Mouse (Mus musculus): ENCODE measurements around the gene Pdia3. TPM values are rescaled to one million over a fixed set of nuclear protein-coding genes. Genes with fewer than 3 reads are reported as not detected.
A peak's percentile ranks its signal among the peaks of the same experiment; 100 is the strongest.
"Not testable (repeated sequence)": the region's sequence is repeated elsewhere in the genome, so short reads cannot be mapped to it uniquely, and the experiment has no call there.

The Pdia3 gene
- 173 and 200 TPM in 2 replicates for polyA plus RNA-seq (2012; rRNA removed)

- peak; percentile 98 for DNase-seq (ENCODE audit: low spot score)
These were observed at the start of gene Pdia3, which contains the start of gene Catsper2 for GRCm38 (mm10) chr2:121413387-121414042. Gene Pdia3 (plus strand): TSS chr2:121413775. Gene Catsper2 (minus strand): TSS chr2:121413792.

DNA sequence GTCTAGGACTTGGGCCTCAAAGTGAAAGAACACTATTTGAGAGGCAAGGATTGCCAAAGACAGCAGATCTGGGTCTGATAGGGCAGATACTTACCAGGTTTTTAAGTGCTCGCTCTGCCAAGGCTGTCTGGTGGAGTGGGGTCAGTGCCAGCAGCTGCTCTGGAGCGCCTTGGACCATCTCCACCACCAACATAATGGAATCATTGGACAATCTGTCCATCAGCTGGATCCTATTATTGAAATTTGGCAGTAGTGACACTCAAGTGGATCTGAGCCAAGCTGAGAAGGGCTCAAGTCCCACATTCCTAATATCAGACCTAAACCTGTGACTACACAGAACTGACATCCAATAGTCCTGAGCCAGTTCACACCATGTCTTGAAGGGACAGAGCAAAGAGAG is 44.7 kb upstream of the Pdia3 start:
- no peak for DNase-seq (ENCODE audit: low spot score)

GRCm38 (mm10) chr2:121370921-121371320 is 42.7 kb upstream of the Pdia3 start:
- no peak for DNase-seq (ENCODE audit: low spot score)

DNA sequence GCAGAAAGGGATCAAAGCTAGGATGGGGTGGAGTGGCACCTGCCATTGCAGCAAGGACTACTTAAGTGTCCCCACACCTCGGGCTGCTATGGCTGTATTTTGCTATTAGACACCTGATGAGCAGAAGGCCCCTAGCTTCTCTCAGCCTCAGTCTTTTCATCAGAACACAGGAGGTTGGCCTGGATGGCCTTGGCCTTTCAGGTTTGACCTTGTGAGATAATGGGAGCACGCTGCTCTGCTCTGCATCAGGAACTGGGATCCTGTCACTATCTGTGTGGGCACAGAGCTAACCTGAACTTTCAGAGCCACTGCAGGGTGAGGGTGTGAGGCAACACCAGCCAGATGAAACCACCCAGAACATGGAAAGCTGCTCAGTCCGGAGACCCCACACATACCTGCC is 41.3 kb upstream of the Pdia3 start:
- DNase-seq (ENCODE audit: low spot score): no peak

- no peak for DNase-seq (ENCODE audit: low spot score)
These were observed 38.8 kb upstream of the Pdia3 start for GRCm38 (mm10) chr2:121374766-121375165.

DNA sequence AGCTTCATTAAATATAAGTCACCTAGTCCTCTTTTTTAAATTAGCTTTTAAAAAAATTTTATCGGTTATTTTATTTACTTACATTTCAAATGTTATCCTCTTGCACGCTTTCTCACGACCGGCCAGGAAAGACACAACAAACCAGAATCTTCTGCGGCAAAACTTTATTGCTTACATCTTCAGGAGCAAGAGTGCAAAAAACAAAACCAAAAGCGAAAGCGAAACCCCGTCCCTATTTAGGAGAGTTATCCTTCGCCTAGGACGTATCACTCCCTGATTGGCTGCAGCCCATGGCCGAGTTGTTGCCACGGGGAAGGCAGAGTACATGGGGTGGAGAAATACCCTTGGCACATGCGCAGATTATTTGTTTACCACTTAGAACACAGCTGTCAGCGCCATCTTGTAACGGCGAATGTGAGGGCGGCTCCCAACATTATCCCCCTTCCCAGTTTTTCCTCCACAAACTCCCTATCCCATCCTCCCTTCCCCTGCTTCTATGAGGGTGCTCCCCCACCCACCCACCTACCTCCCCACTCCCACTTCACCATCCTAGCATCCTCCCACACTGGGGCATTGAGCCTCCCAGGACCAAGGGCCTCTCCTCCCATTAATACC is 26.5 kb upstream of the Pdia3 start, which contains the start of gene Strc:
Gene Strc, minus strand, starts transcription at position 208 of the 615 bp plus-strand sequence.
- not testable (repeated sequence) for DNase-seq (ENCODE audit: low spot score)

DNA sequence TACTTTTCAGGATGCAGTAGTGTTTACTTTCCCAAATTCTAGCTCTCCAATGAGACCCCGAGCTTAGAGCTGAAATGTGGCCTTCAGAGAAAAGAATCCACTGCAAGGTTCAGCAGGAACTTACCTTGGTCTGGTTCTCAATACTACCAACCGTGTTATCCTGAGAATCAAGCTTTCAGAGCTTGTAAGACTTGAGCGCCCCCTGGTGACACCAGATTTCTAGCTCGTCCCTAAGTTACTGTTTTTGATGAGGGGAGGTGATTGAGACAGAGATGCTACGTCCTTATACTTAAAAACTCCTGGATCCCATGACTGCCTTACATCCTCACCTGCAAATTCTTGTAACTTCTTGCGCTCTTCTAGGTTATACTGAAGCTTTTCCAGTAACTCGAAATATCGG is 17.0 kb upstream of the Pdia3 start:
- peak; percentile 50 for DNase-seq (ENCODE audit: low spot score)

DNA sequence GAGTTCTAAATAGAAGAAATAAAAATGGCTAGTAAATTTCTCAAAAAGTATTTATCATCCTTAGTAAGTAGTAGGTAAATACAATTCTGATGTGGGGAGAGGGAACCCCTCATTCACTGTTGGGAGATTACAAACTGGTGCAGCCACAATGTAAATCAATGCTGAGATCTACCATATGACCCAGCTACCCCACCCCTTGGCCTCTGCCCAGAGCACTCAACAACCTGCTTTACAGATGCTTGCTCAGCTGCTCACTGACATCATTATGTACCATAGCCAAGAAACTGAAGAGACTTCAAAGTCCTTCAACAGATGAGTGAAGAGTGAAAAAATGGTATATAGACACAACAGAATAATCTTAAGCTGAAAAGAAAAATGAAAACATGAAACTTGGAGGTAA is 10.3 kb upstream of the Pdia3 start:
- DNase-seq (ENCODE audit: low spot score): no peak

DNA sequence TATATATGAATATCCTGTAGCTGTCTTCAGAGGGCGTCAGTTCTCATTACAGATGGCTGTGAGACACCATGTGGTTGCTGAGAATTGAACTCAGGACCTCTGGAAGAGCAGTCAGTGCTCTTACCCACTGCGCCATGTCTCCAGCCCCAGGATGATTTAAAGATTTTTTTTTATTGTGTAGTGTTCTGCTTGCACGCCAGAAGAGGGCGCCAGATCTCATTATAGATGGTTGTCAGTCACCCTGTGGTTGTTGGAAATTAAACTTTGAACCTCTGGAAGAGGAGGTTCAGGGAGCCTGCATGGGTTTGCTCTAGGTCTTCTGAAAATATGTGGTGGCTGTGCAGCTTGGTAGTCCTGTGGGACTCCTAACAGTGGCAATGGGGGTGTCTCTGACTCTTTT is 5.4 kb upstream of the Pdia3 start:
- peak; percentile 26 for DNase-seq (ENCODE audit: low spot score)

DNA sequence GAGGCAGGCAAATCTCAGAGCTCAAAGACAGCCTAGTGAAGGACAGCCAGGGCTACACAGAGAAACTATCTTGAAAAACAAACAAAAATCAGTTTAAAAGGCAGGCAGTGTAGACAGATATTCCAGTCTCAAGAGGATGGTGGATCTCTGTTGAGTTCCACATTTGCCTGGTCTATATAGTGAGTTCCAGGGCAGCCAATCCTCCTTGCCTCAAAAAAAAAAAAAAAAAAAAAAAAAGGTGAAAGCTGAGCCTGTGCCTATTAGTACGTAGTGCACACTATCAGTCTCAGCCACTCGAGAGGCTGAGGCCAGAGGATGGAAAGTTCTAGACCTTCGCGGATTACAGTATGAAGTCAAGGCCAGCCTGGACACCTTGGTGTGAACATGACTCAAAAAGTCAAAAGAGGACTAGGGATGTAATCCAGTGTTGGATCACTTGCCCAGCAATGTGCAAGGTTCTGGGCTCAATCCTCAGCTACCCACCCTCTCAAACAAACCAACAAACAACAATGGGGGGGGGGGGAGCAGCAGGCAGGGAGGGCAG is 660 bp upstream of the Pdia3 start:
- DNase-seq (ENCODE audit: low spot score): no peak

DNA sequence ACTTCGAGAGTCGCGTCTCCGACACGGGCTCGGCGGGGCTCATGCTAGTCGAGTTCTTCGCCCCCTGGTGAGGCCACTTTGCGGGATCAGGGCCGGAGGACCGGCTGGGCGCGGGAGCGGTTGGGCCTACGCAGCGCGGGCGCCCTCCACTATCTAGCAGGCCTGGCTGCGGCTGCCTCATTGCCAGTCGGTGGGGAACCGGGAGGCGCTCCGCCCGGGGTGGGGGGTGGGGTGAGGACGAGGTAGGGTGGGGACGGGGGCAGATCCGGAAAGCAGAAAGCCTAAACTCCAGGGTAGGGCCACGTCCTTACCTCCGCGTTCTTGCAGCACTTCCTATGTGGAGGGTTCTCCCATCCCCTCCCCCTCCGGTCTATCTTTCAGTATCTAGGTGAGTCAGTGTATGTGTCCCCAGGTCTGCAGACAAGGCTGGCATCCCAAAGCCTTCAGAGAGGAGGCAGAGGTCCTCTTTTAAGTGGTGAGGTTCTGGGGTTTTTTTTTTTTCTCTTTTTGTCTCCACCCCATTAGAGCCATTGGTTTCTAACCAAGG is 637 bp downstream of the Pdia3 start:
- DNase-seq (ENCODE audit: low spot score): no peak

GRCm38 (mm10) chr2:121415103-121415502 is 1.5 kb downstream of the Pdia3 start:
- no peak for DNase-seq (ENCODE audit: low spot score)

DNA sequence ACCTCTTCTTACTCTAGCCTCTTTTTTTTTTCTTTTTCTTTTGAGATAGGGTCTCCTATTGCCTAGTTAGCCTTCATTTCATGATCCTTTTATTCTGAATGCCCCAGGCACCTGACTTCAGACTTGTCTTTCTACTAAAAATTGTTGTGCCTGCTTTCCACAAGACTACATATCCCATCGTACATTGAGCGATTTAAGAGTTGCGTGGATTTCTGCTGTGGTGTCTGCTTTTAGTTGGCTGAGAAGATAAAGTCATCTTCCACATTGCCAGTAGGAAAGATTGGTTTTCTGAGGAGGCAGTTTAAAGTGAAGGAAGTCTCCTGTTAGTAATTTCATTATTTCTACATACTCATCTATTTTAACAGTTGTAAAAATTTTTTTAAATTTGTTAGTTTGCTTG is 2.0 kb downstream of the Pdia3 start:
- DNase-seq (ENCODE audit: low spot score): no peak

DNA sequence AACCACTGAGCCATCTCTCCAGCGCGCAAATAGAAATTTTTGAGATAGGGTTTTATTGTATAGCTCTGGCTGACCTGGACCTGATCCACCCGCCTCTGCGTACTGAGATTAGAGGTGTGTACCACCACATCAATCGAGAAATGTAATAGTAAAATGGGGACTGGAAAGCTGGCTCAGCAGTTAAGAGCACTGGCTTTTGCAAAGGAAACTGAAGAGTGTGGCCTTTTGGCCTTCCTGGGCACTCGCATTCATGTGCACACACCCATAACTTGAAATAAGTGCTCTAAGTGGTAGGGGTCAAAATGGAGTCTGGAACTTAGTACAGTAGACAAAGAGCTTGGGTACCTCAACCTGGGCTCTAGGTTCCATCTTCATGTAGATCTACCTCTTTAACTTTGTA is 2.8 kb downstream of the Pdia3 start:
- DNase-seq (ENCODE audit: low spot score): no peak

- DNase-seq (ENCODE audit: low spot score): no peak
These were observed 4.9 kb downstream of the Pdia3 start for GRCm38 (mm10) chr2:121418476-121418875.

- DNase-seq (ENCODE audit: low spot score): no peak
These were observed 9.6 kb downstream of the Pdia3 start for GRCm38 (mm10) chr2:121423166-121423565.

DNA sequence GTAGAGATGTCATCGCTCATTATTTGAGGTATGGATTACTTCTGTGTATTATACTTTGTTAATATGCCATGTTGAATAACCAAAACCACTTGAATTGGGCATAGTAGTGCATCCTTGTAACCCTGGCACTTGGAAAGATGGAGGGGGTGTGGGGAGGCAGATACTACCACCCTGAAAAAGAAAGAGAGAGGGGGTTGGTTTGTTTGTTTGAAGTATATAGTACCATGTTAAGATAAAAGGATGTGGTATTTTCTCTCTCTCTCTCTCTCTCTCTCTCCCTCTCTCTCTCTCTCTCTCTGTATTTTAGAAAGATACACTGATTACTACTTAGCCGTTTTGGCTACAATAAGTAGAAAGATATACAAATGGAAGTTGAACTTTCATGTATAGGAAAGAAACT is 12.3 kb downstream of the Pdia3 start:
- DNase-seq (ENCODE audit: low spot score): no peak

- no peak for DNase-seq (ENCODE audit: low spot score)
These were observed 21.3 kb downstream of the Pdia3 start for GRCm38 (mm10) chr2:121434854-121435253.

- DNase-seq (ENCODE audit: low spot score): no peak
These were observed 26.2 kb downstream of the Pdia3 start for GRCm38 (mm10) chr2:121439746-121440145.

- DNase-seq (ENCODE audit: low spot score): no peak
These were observed 27.4 kb downstream of the Pdia3 start for GRCm38 (mm10) chr2:121440834-121441605.

GRCm38 (mm10) chr2:121441800-121442199 is 28.2 kb downstream of the Pdia3 start:
- no peak for DNase-seq (ENCODE audit: low spot score)

All from urinary bladder, adult 2 months (tissue).